Mouse (Mus musculus): ENCODE measurements at regions not wholly inside any gene's neighbourhood (a gene's known extent, or its start where the extent isn't known, plus 50 kb on each side); places are given as distances from the start of the nearest gene placed in this dataset.
A peak's percentile ranks its signal among the peaks of the same experiment; 100 is the strongest.

DNA sequence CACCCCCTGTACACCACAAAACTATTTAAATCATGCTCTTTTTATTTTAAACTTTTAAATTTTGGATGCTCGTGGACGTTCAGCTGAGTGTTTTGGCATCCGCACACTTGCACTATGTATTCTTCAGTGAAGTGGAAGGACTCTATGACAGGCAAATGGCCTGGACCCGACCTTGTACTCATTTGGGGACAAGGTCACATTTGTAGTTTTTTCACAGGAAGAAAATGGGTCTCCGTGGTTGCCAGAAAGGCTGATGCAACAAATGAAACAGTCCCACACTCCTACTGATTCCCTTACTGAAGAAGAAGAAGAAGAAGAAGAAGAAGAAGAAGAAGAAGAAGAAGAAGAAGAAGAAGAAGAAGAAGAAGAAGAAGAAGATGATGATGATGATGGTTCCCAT lies 160.9 kb upstream of the Foxn2 start:
- TF ChIP-seq POLR2A (IDR thresholded peaks at IDR 0.05; ENCODE audit: borderline replicate concordance, low read depth, low read length): no peak
- no peak for TF ChIP-seq CTCF (IDR thresholded peaks at IDR 0.05; ENCODE audit: low read depth, low read length)
- Histone ChIP-seq H3K27ac (ENCODE audit: insufficient read depth, low read depth, low read length) (no peak overlapping the region), H3K4me3 (ENCODE audit: insufficient read depth, low read length) (no peak overlapping the region), H3K4me1 (ENCODE audit: control insufficient read depth, insufficient read depth, low read length) (no peaks in the 10 kb centered on the region)

DNA sequence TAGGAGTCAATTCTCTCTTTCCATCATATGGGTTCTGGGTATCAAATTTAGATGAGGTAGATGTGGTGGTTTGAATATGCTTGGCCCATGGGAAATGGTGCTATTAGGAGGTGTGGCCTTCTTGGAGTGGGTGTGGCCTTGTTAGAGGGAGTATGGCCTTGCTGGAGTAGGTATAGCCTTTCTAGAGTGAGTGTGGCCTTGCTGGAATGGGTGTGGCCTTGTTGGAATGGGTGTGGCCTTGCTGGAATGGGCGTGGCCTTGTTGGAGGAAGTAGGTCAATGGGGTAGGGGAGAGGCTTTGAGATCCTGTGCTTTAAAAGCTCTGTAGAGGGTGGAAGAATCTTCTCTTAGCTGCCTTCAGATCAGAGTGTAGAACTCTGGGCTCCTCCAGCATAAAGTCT lies 157.8 kb upstream of the Foxn2 start:
- TF ChIP-seq CTCF (IDR thresholded peaks at IDR 0.05; ENCODE audit: low read depth, low read length): no peak
- TF ChIP-seq POLR2A (IDR thresholded peaks at IDR 0.05; ENCODE audit: borderline replicate concordance, low read depth, low read length): no peak
- H3K27ac ChIP-seq (ENCODE audit: insufficient read depth, low read depth, low read length): no peak overlapping the region
- H3K4me3 ChIP-seq (ENCODE audit: insufficient read depth, low read length): no peak overlapping the region
- no peaks in the 10 kb centered on the region for H3K4me1 ChIP-seq (ENCODE audit: control insufficient read depth, insufficient read depth, low read length)

DNA sequence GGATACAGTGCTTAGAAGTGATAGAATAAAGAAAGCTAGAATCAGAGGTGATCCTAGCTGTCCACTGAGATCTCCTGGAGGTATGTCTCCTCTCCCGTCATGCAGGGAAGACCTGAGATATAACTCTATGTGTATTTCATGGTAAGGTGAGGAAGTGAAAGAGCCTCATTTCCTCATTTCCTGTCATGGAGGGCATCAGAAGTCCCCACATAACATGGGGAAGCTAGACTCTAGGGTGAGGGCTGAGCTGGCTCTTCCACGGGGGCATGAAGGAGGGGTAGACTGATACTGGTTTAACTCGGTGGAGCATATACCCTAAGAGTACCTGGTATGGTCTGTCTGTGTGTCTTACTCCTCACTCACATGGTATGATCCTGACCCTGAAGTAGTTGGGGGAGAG lies 156.0 kb upstream of the Foxn2 start:
- no peaks in the 10 kb centered on the region for H3K4me1 ChIP-seq (ENCODE audit: control insufficient read depth, insufficient read depth, low read length)
- no peak overlapping the region for H3K4me3 ChIP-seq (ENCODE audit: insufficient read depth, low read length)
- H3K27ac ChIP-seq (ENCODE audit: insufficient read depth, low read depth, low read length): no peak overlapping the region
- TF ChIP-seq CTCF (IDR thresholded peaks at IDR 0.05; ENCODE audit: low read depth, low read length): no peak
- no peak for TF ChIP-seq POLR2A (IDR thresholded peaks at IDR 0.05; ENCODE audit: borderline replicate concordance, low read depth, low read length)

DNA sequence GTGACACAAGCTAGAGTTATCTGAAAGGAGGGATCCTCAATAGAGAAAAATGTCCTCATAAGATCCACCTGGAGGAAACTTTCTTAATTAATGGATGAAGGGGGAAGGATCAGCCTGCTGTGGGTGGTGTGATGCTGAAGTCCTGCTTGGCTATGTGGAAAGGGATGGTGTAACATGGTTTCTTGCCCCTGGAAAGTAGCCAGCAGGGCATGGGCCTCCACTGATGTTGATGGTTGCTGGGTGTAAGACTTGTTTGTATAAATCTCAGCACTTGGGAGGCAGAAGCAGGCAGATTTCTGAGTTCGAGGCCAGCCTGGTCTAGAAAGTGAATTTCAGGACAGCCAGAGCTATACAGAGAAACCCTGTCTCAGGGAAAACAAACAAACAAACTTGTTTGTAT lies 152.7 kb upstream of the Foxn2 start:
- no peaks in the 10 kb centered on the region for H3K4me1 ChIP-seq (ENCODE audit: control insufficient read depth, insufficient read depth, low read length)
- no peak overlapping the region for H3K4me3 ChIP-seq (ENCODE audit: insufficient read depth, low read length)
- no peak overlapping the region for H3K27ac ChIP-seq (ENCODE audit: insufficient read depth, low read depth, low read length)
- TF ChIP-seq POLR2A (IDR thresholded peaks at IDR 0.05; ENCODE audit: borderline replicate concordance, low read depth, low read length): no peak
- no peak for TF ChIP-seq CTCF (IDR thresholded peaks at IDR 0.05; ENCODE audit: low read depth, low read length)

DNA sequence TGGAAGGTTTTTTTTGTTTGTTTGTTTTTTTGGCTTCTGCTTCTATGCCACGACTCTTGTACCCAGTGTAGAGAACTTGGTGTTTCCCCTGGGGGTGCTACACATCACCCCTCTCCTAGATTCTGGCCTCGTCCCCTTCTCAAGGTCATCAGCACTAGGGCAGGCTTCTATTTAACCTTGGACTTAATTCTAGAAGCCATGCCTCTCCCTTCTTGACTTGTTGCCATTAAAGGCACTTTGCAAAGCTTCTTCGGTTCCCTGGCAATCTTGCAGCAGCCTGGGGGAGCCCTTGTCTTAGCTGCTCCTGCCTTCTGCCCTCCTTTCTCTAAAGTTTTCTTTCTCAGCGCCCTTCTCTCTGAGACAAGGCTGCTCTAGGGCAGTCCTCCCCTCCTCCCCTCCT lies 143.0 kb upstream of the Foxn2 start:
- Histone ChIP-seq H3K27ac (ENCODE audit: insufficient read depth, low read depth, low read length) (no peak overlapping the region), H3K4me1 (ENCODE audit: control insufficient read depth, insufficient read depth, low read length) (no peaks in the 10 kb centered on the region), H3K4me3 (ENCODE audit: insufficient read depth, low read length) (no peak overlapping the region)
- TF ChIP-seq POLR2A (IDR thresholded peaks at IDR 0.05; ENCODE audit: borderline replicate concordance, low read depth, low read length) (no peak), CTCF (IDR thresholded peaks at IDR 0.05; ENCODE audit: low read depth, low read length) (no peak)

DNA sequence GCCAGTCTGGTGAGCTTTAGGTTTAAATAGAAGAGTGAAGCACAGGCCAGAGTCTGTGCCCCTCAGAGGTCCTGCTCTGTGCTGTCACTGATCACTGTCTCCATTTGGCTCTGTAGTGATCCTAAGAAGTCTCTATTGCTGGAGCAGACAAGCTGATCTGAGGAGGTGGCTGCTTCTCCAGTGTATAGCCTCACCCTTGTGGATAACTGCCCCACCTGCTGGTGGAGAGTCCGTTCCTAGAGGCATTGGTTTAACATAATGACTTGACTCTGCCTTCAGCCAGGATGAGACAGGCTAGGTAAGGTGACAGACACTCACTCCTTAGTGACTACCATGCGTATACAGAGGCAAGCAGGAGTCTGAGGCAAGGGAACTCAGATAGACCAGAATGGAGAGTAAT lies 136.5 kb upstream of the Foxn2 start:
- TF ChIP-seq POLR2A (IDR thresholded peaks at IDR 0.05; ENCODE audit: borderline replicate concordance, low read depth, low read length) (no peak), CTCF (IDR thresholded peaks at IDR 0.05; ENCODE audit: low read depth, low read length) (no peak)
- no peak overlapping the region for H3K4me3 ChIP-seq (ENCODE audit: insufficient read depth, low read length)
- no peak overlapping the region for H3K27ac ChIP-seq (ENCODE audit: insufficient read depth, low read depth, low read length)
- no peaks in the 10 kb centered on the region for H3K4me1 ChIP-seq (ENCODE audit: control insufficient read depth, insufficient read depth, low read length)

DNA sequence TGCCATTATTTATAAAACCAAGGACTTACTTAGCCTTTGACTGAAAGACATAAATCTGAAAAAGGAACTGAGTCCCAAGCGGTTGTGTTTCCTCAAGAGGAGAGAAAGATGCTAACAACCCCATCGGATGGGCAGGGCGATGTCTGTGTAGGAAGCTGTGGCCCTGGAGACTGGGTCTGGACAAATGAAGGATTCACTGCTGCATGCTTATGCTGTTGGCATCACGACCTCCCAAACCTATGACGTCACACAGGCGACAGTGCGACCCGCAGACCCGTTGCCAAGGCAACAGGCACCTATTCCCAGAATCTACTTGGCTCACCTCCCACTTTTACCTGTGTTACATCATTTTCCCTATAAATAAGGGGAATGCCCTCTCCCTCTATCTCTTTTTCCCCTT lies 135.3 kb upstream of the Foxn2 start:
- TF ChIP-seq CTCF (IDR thresholded peaks at IDR 0.05; ENCODE audit: low read depth, low read length) (no peak), POLR2A (IDR thresholded peaks at IDR 0.05; ENCODE audit: borderline replicate concordance, low read depth, low read length) (no peak)
- no peak overlapping the region for H3K4me3 ChIP-seq (ENCODE audit: insufficient read depth, low read length)
- H3K4me1 ChIP-seq (ENCODE audit: control insufficient read depth, insufficient read depth, low read length): no peaks in the 10 kb centered on the region
- no peak overlapping the region for H3K27ac ChIP-seq (ENCODE audit: insufficient read depth, low read depth, low read length)

DNA sequence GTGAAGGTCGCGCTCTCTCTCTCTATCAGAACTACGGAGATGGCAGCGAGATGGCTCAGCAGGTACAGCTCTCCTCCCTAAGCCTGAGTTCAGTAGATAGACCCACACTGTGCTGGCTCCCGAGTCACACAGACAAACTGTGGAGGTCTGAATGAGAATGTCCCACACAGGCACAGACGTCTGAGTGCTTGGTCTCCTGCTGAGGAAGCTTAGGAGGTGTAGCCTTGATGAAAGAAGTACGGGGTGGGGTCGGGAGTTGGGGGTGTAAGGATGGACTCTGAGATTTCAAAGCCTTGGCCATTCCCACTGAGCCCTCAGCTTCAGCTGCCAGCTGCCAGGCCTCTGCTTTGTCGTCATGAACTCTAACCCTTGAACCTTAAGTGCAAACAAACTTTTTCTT lies 134.2 kb upstream of the Foxn2 start:
- TF ChIP-seq CTCF (IDR thresholded peaks at IDR 0.05; ENCODE audit: low read depth, low read length) (no peak), POLR2A (IDR thresholded peaks at IDR 0.05; ENCODE audit: borderline replicate concordance, low read depth, low read length) (no peak)
- Histone ChIP-seq H3K4me3 (ENCODE audit: insufficient read depth, low read length) (no peak overlapping the region), H3K27ac (ENCODE audit: insufficient read depth, low read depth, low read length) (no peak overlapping the region), H3K4me1 (ENCODE audit: control insufficient read depth, insufficient read depth, low read length) (no peaks in the 10 kb centered on the region)

DNA sequence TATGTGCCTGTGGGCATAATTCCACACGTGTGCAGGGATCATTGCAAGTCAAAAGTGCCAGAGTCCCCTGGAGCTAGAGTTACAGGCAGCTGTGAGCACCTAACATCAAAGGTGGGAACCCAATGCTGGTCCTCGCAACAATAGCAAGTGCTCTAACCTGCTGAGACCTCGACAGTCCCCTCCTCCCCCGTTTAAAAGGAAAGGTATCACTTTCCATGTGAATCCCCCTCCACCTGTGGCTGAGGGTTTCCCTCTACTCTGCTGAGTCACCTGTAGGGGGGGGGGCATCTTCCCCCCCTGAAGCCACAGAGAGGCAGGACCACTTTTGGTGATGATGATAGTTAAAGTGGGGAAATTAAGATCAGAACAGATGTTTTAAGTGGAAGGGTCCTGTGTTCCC lies 133.4 kb upstream of the Foxn2 start:
- Histone ChIP-seq H3K27ac (ENCODE audit: insufficient read depth, low read depth, low read length) (no peak overlapping the region), H3K4me3 (ENCODE audit: insufficient read depth, low read length) (no peak overlapping the region), H3K4me1 (ENCODE audit: control insufficient read depth, insufficient read depth, low read length) (no peaks in the 10 kb centered on the region)
- TF ChIP-seq POLR2A (IDR thresholded peaks at IDR 0.05; ENCODE audit: borderline replicate concordance, low read depth, low read length): no peak
- no peak for TF ChIP-seq CTCF (IDR thresholded peaks at IDR 0.05; ENCODE audit: low read depth, low read length)

DNA sequence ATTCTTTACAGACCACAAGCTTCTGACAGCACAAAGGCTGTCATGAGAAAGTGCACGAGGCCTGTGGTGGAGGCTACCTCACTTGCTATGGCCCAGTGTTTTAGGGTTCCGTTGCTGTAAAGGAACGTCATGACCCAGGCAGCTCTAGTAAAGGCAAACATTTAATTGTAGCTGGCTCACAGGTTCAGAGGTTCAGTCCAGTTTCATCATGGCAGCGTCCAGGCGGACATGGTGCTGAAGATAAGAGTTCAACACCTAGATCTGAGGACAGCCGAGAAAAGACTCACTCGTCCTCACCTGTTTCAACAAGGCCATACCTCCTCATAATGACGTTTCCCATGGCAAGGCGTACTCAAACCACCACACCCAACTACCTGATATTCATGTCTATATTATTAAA lies 132.7 kb upstream of the Foxn2 start:
- TF ChIP-seq CTCF (IDR thresholded peaks at IDR 0.05; ENCODE audit: low read depth, low read length) (no peak), POLR2A (IDR thresholded peaks at IDR 0.05; ENCODE audit: borderline replicate concordance, low read depth, low read length) (no peak)
- H3K4me1 ChIP-seq (ENCODE audit: control insufficient read depth, insufficient read depth, low read length): no peaks in the 10 kb centered on the region

DNA sequence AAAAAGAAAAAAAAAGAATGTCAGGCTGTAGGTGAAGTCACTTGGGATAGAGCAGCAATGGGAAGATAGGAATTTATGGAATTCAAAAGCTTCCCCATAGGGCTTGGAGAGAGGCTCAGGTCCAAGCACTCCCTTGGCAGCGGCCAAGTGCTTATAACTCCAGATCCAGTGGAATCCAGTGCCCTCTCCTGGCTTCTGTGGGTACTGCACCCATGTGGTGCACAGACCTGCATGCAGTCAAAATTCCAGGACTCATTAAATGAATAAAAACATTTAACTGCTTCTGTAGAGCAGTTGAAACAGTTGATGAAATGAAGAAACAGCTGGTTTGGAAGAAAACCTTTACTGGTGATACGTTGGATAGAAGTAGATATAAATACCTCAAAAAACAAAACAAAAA lies 127.6 kb upstream of the Foxn2 start:
- no peak for TF ChIP-seq POLR2A (IDR thresholded peaks at IDR 0.05; ENCODE audit: borderline replicate concordance, low read depth, low read length)
- peak; percentile 22; the same call in 1 of the 2 replicates for TF ChIP-seq CTCF (IDR thresholded peaks at IDR 0.05; ENCODE audit: low read depth, low read length)
- no peak overlapping the region for H3K4me3 ChIP-seq (ENCODE audit: insufficient read depth, low read length)
- no peak overlapping the region for H3K27ac ChIP-seq (ENCODE audit: insufficient read depth, low read depth, low read length)
- H3K4me1 ChIP-seq (ENCODE audit: control insufficient read depth, insufficient read depth, low read length): no peaks in the 10 kb centered on the region

More for the DNA sequence above, 132.7 kb upstream of the Foxn2 start:
- no peak overlapping the region for H3K4me3 ChIP-seq (ENCODE audit: insufficient read depth, low read length)
- H3K27ac ChIP-seq (ENCODE audit: insufficient read depth, low read depth, low read length): no peak overlapping the region
